ENCODE assay signal across 12 mouse cellular contexts in the genomic region with DNA sequence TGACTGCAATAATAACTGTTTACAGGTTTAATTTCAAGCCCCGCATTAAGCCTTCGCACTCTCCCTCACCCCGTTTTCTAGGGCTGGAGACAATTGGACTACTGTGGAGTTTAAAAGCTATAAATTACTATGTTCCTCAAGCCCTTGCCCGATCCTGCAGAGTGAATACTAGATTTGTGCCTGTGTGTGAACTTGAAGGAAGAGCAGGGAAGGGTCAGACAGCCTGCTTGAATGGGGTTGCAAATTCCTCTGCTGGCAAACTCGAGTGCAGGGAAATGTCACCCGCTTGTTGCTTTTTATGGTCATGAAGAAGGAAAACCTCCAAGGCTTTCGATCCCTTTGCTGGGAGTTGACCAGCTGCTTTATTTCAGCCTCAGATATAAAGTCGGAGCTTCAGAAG. TPM values are rescaled to one million over a fixed set of nuclear protein-coding genes. Genes with fewer than 3 reads are reported as not detected.
DNase-seq lines count a peak whose midpoint lies in the region; ATAC-seq and TF ChIP-seq lines count a peak whose summit lies in the region.
"Had no signal": no experiment of that assay in that cellular context is flagged by ENCODE, and none has a peak within 500 bp of the region (broad histone marks: within the 10 kb centered on the region; RNA-seq: fewer than 3 reads in every experiment).

No protein-coding gene starts in this region.

- no peak for TF ChIP-seq CTCF in intestine, postnatal 0 days (IDR thresholded peaks at IDR 0.05; ENCODE audit: low read depth)
- TF ChIP-seq CTCF in hindbrain, postnatal 0 days (IDR thresholded peaks at IDR 0.05; ENCODE audit: low read depth): no peak

- DNase-seq in intestine, embryonic 14.5 days (ENCODE audit: low spot score): peak; percentile 57
- peak; percentile 39 for DNase-seq in ES-CJ7 (ENCODE audit: low read depth, low spot score)
- peak; percentile 18 for DNase-seq in lung, postnatal 14 days
- DNase-seq in hindbrain, postnatal 0 days (ENCODE audit: low spot score): no peak
- DNase-seq in hindbrain, embryonic 11.5 days (ENCODE audit: low spot score): no peak
- DNase-seq: cerebellum, postnatal 14 days; liver had no signal

- whole genome bisulfite sequencing in intestine, embryonic 14.5 days: 29% methylated on average over 8 of the region's 8 CpGs
- 47% methylated on average over 8 of the region's 8 CpGs for WGBS in intestine, postnatal 0 days
- WGBS in intestine, embryonic 15.5 days: 36% methylated on average over 8 of the region's 8 CpGs
- 68% methylated on average over 8 of the region's 8 CpGs for WGBS in hindbrain, postnatal 0 days
- WGBS in hindbrain, embryonic 11.5 days: 85% methylated on average over 8 of the region's 8 CpGs

- no peak overlapping the region for H3K4me3 ChIP-seq in intestine, embryonic 14.5 days (ENCODE audit: low read depth, low read length)
- no peak overlapping the region for H3K4me3 ChIP-seq in intestine, postnatal 0 days (ENCODE audit: low read depth, low read length)
- no peak overlapping the region for H3K4me3 ChIP-seq in intestine, embryonic 15.5 days (replicated peaks)
- H3K4me3 ChIP-seq in hindbrain, postnatal 0 days (ENCODE audit: low read length): no peak overlapping the region
- H3K4me3 ChIP-seq in hindbrain, embryonic 11.5 days (ENCODE audit: low read depth, low read length): no peak overlapping the region
- H3K4me3 ChIP-seq: myocyte had no signal

- no peak for ATAC-seq in intestine, embryonic 14.5 days (replicated peaks; ENCODE audit: low FRiP score, low TSS enrichment, low read depth)
- no peak for ATAC-seq in intestine, postnatal 0 days
- 0 out of 2 replicates have a peak, but pooled peaks have one; percentile 34 for ATAC-seq in intestine, embryonic 15.5 days
- ATAC-seq in erythroid progenitor cell, adult 5-6 weeks (replicated peaks; ENCODE audit: low FRiP score, poor library complexity, severe bottlenecking): no peak
- ATAC-seq in hindbrain, postnatal 0 days: no peak
- no peak for ATAC-seq in hindbrain, embryonic 11.5 days (ENCODE audit: low FRiP score)
- ATAC-seq: activated CD4-positive, CD25-positive, alpha-beta regulatory T cell, adult 4 months had no signal

- H3K9me3 ChIP-seq in intestine, embryonic 14.5 days (ENCODE audit: control insufficient read depth, low read length): no peaks in the 10 kb centered on the region
- H3K9me3 ChIP-seq in intestine, postnatal 0 days (ENCODE audit: control insufficient read depth): no peaks in the 10 kb centered on the region
- no peaks in the 10 kb centered on the region for H3K9me3 ChIP-seq in intestine, embryonic 15.5 days
- no peaks in the 10 kb centered on the region for H3K9me3 ChIP-seq in hindbrain, postnatal 0 days (ENCODE audit: low read length)
- H3K9me3 ChIP-seq in hindbrain, embryonic 11.5 days (ENCODE audit: control insufficient read depth, low read length): no peaks in the 10 kb centered on the region

- H3K36me3 ChIP-seq in intestine, embryonic 14.5 days (ENCODE audit: control insufficient read depth, insufficient read depth, low read length): no peaks in the 10 kb centered on the region
- no peaks in the 10 kb centered on the region for H3K36me3 ChIP-seq in intestine, postnatal 0 days (ENCODE audit: control insufficient read depth, insufficient read depth)
- no peaks in the 10 kb centered on the region for H3K36me3 ChIP-seq in intestine, embryonic 15.5 days
- H3K36me3 ChIP-seq in hindbrain, postnatal 0 days (ENCODE audit: insufficient read depth, low read length): no peaks in the 10 kb centered on the region
- H3K36me3 ChIP-seq in hindbrain, embryonic 11.5 days (ENCODE audit: control insufficient read depth, insufficient read depth, low read length): no peaks in the 10 kb centered on the region

- H3K27ac ChIP-seq in intestine, embryonic 14.5 days (ENCODE audit: low read depth): peak overlapping the region; percentile 73
- H3K27ac ChIP-seq in intestine, postnatal 0 days (ENCODE audit: low read depth, low read length): no peak overlapping the region
- peak overlapping the region; percentile 29; the same call in 1 of the 2 replicates for H3K27ac ChIP-seq in intestine, embryonic 15.5 days
- no peak overlapping the region for H3K27ac ChIP-seq in hindbrain, postnatal 0 days
- no peak overlapping the region for H3K27ac ChIP-seq in hindbrain, embryonic 11.5 days (ENCODE audit: low read depth, low read length)

- H3K4me1 ChIP-seq in intestine, embryonic 14.5 days (replicated peaks; ENCODE audit: control insufficient read depth, insufficient read depth, low read length): peaks cover 17% of the 10 kb centered on the region
- H3K4me1 ChIP-seq in intestine, postnatal 0 days (replicated peaks; ENCODE audit: control insufficient read depth, insufficient read depth, low read length): no peaks in the 10 kb centered on the region
- no peaks in the 10 kb centered on the region; the same call in 1 of the 2 replicates for H3K4me1 ChIP-seq in intestine, embryonic 15.5 days (replicated peaks)
- no peaks in the 10 kb centered on the region for H3K4me1 ChIP-seq in hindbrain, postnatal 0 days (ENCODE audit: insufficient read depth, low read length)
- H3K4me1 ChIP-seq in hindbrain, embryonic 11.5 days (replicated peaks; ENCODE audit: control insufficient read depth, insufficient read depth, low read length): no peaks in the 10 kb centered on the region

- no peak overlapping the region for H3K4me2 ChIP-seq in intestine, embryonic 14.5 days (ENCODE audit: low read length)
- no peak overlapping the region for H3K4me2 ChIP-seq in intestine, postnatal 0 days (replicated peaks; ENCODE audit: low read depth)
- H3K4me2 ChIP-seq in intestine, embryonic 15.5 days (replicated peaks): no peak overlapping the region
- no peak overlapping the region for H3K4me2 ChIP-seq in hindbrain, postnatal 0 days (ENCODE audit: low read depth, low read length)
- H3K4me2 ChIP-seq in hindbrain, embryonic 11.5 days (replicated peaks; ENCODE audit: low read depth, low read length): no peak overlapping the region

- no peaks in the 10 kb centered on the region for H3K27me3 ChIP-seq in intestine, embryonic 14.5 days (replicated peaks; ENCODE audit: control insufficient read depth, insufficient read depth, low read length)
- no peaks in the 10 kb centered on the region for H3K27me3 ChIP-seq in intestine, postnatal 0 days (replicated peaks; ENCODE audit: control insufficient read depth, insufficient read depth, low read length)
- H3K27me3 ChIP-seq in intestine, embryonic 15.5 days (replicated peaks): no peaks in the 10 kb centered on the region
- H3K27me3 ChIP-seq in hindbrain, postnatal 0 days (ENCODE audit: insufficient read depth, low read length): no peaks in the 10 kb centered on the region
- no peaks in the 10 kb centered on the region for H3K27me3 ChIP-seq in hindbrain, embryonic 11.5 days (ENCODE audit: control insufficient read depth, insufficient read depth, low read length)

- no peak overlapping the region for H3K9ac ChIP-seq in intestine, embryonic 14.5 days (ENCODE audit: low read length)
- H3K9ac ChIP-seq in intestine, postnatal 0 days (ENCODE audit: low read depth, low read length): no peak overlapping the region
- H3K9ac ChIP-seq in intestine, embryonic 15.5 days: no peak overlapping the region
- H3K9ac ChIP-seq in hindbrain, postnatal 0 days (replicated peaks; ENCODE audit: low read length): no peak overlapping the region
- H3K9ac ChIP-seq in hindbrain, embryonic 11.5 days (ENCODE audit: low read depth, low read length): no peak overlapping the region

RNA-seq across cellular contexts. Expression of gene Akap12, which starts 19.6 kb away (rescaled TPM):
- polyA plus RNA-seq in intestine, embryonic 14.5 days (2014; fragmentation: Nextera tagmentation; extraction: Ambion mirVana): 50.9 and 55.2 TPM in 2 replicates
- polyA plus RNA-seq in intestine, postnatal 0 days (2015; fragmentation: Nextera tagmentation; extraction: Ambion mirVana): 15.4 and 16.7 TPM in 2 replicates
- 48.3 and 50.6 TPM in 2 replicates for polyA plus RNA-seq in intestine, embryonic 15.5 days (2015; fragmentation: Nextera tagmentation; extraction: Ambion mirVana)
- 9.4 and 10.5 TPM in 2 replicates for total RNA-seq in erythroid progenitor cell, adult 5-6 weeks (2015; ENCODE audit: low replicate concordance)
- total RNA-seq in erythroid progenitor cell, adult 5-6 weeks (2017; ENCODE audit: low replicate concordance): 6.3 and 9.5 TPM in 2 replicates
- 32.9 and 40.4 TPM in 2 replicates for total RNA-seq in hindbrain, postnatal 0 days (2014; rRNA removed)
- polyA plus RNA-seq in hindbrain, postnatal 0 days (2015; fragmentation: Nextera tagmentation; extraction: Ambion mirVana): 35.7 and 35.9 TPM in 2 replicates
- 59.3 and 65.9 TPM in 2 replicates for polyA plus RNA-seq in hindbrain, embryonic 11.5 days (2014; fragmentation: Nextera tagmentation; extraction: Ambion mirVana)

Comparison
In these comparisons a context has a peak if more than half of its experiments do, and no peak if none do; other contexts are left out.
1. H3K27ac ChIP-seq: peak in intestine, embryonic 14.5 days (single experiment) and intestine, embryonic 15.5 days (single experiment); none in intestine, postnatal 0 days (single experiment), hindbrain, postnatal 0 days (single experiment) and hindbrain, embryonic 11.5 days (single experiment).
2. DNase-seq: peak in intestine, embryonic 14.5 days (single experiment), ES-CJ7 (single experiment) and lung, postnatal 14 days (single experiment); none in hindbrain, postnatal 0 days (single experiment) and hindbrain, embryonic 11.5 days (single experiment).